In the genomic region with DNA sequence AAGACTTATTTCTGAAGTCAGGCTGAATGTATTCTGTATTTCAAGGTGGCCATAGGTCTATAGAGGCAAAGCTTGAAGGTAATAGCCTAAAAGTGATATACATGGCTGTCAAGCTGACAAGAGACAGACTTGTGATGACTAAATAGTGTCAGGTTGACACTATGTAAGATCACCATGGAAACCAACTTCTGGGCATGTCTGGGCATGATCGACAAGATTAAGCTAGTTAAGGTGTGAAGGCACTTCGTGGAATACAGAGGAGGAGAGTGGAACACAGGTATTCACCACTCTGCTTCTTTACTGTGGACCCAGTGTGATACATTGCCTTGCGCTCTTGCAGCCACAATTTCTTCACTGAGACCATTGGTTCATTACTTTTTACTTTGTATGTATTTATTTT, we compare ENCODE assay signal across 21 mouse cellular contexts. TPM values are rescaled to one million over a fixed set of nuclear protein-coding genes. Genes with fewer than 3 reads are reported as not detected.
"Had no signal": no experiment of that assay in that cellular context is flagged by ENCODE, and none has a peak within 500 bp of the region (broad histone marks: within the 10 kb centered on the region; RNA-seq: fewer than 3 reads in every experiment).

No protein-coding gene starts in this region.

- H3K27me3 ChIP-seq: midbrain, embryonic 12.5 days; neural tube, embryonic 12.5 days; stomach, embryonic 15.5 days had no signal

- H3K36me3 ChIP-seq: midbrain, embryonic 10.5 days; midbrain, embryonic 12.5 days; neural tube, embryonic 12.5 days; stomach, embryonic 15.5 days had no signal

- H3K27ac ChIP-seq: midbrain, embryonic 10.5 days; midbrain, embryonic 12.5 days; neural tube, embryonic 12.5 days; stomach, embryonic 15.5 days; stomach, postnatal 0 days had no signal

- H3K4me1 ChIP-seq: midbrain, embryonic 10.5 days; midbrain, embryonic 12.5 days; neural tube, embryonic 12.5 days; stomach, embryonic 15.5 days had no signal

- H3K4me3 ChIP-seq: midbrain, embryonic 10.5 days; midbrain, embryonic 12.5 days; myocyte; neural tube, embryonic 12.5 days; stomach, embryonic 15.5 days had no signal

- H3K9me3 ChIP-seq: midbrain, embryonic 10.5 days; midbrain, embryonic 12.5 days; neural tube, embryonic 12.5 days; stomach, embryonic 15.5 days had no signal

- H3K9ac ChIP-seq: lung, embryonic 14.5 days; midbrain, embryonic 12.5 days; neural tube, embryonic 12.5 days; stomach, embryonic 15.5 days had no signal

- DNase-seq: lung, adult 18-20 months; lung, embryonic 14.5 days; lung, postnatal 10 days; lung, postnatal 4 days; midbrain, embryonic 14.5 days; right cerebral cortex, postnatal 14 days; thymus, adult 18-20 months; thymus, postnatal 14 days; thymus, postnatal 36 days had no signal

RNA-seq across cellular contexts. Expression of a gene that starts 46.9 kb away (rescaled TPM):
- total RNA-seq: megakaryocyte, adult 5-6 weeks; megakaryocyte-erythroid progenitor cell, adult 5-6 weeks; neutrophil, adult 5-6 weeks had no signal
- polyA plus RNA-seq: lung, embryonic 14.5 days; lung, embryonic 16.5 days; myocyte; spleen, adult 2 months; stomach, embryonic 15.5 days; stomach, postnatal 0 days; thymus, postnatal 0 days had no signal
